Mouse (Mus musculus) thymus, adult 2 months (tissue): ENCODE results near the gene Ctc1. TPM values are rescaled to one million over a fixed set of nuclear protein-coding genes. Genes with fewer than 3 reads are reported as not detected.

Experiments
- DNase-seq: peaks from one replicate; pipeline ENCODE4 v3.0.0; 2021
- H3K27ac ChIP-seq: fragments of 200-500 bp; 2 replicates; pipeline ENCODE4 v1.5.1; 2012; ENCODE audit warnings: low read length, control low read depth; ENCODE audit not compliant: control insufficient read depth, insufficient read depth
- H3K27me3 ChIP-seq: fragments of 200-500 bp; 2 replicates; pipeline ENCODE4 v1.6.1; 2012; ENCODE audit warnings: mild to moderate bottlenecking, low read length, moderate library complexity, mixed read lengths; ENCODE audit not compliant: control insufficient read depth, insufficient read depth
- H3K36me3 ChIP-seq: fragments of 200-500 bp; 2 replicates; pipeline ENCODE4 v1.6.1; 2012; ENCODE audit warnings: mild to moderate bottlenecking, low read length, moderate library complexity; ENCODE audit not compliant: control insufficient read depth, insufficient read depth
- H3K4me1 ChIP-seq: fragments of 200-500 bp; replicated peaks from 2 replicates; pipeline ENCODE4 v1.6.1; 2012; ENCODE audit warnings: low read length; ENCODE audit not compliant: control insufficient read depth, insufficient read depth
- H3K4me3 ChIP-seq: fragments of 200-500 bp; 2 replicates; pipeline ENCODE4 v1.5.1; 2012; ENCODE audit warnings: mild to moderate bottlenecking, low read length, control low read depth, moderate library complexity; ENCODE audit not compliant: control insufficient read depth, insufficient read depth
- CTCF ChIP-seq: fragments of 200-500 bp; IDR thresholded peaks from 2 replicates; pipeline ENCODE4 v1.5.1; 2012; ENCODE audit warnings: mild to moderate bottlenecking, control low read depth, low read length, moderate library complexity, borderline replicate concordance; ENCODE audit not compliant: control insufficient read depth, poor library complexity, insufficient read depth; ENCODE audit errors: extremely low read depth
- POLR2A ChIP-seq: fragments of 200-500 bp; IDR thresholded peaks from 2 replicates; pipeline ENCODE4 v1.6.1; 2012; ENCODE audit warnings: mild to moderate bottlenecking, low read length, control low read depth, moderate library complexity; ENCODE audit not compliant: control insufficient read depth, poor library complexity, insufficient read depth; ENCODE audit errors: extremely low read depth
- WGBS: fragments of 180-500 bp; shearing (Covaris S2); methylation state at CpG from one replicate; pipeline ENCODE4 v1.1.7; 2018; 5-methylcytosine and 5-hydroxymethylcytosine counted together
- polyA plus RNA-seq: library from polyadenylated mRNA; depleted of rRNA; stranded (reverse); fragments of >200 nt; gene quantifications from 2 replicates; pipeline ENCODE4 v1.2.3, GENCODE M21; 2012

Gene Ctc1
- polyA plus RNA-seq, 1 experiment, result 57.8 TPM

DNA sequence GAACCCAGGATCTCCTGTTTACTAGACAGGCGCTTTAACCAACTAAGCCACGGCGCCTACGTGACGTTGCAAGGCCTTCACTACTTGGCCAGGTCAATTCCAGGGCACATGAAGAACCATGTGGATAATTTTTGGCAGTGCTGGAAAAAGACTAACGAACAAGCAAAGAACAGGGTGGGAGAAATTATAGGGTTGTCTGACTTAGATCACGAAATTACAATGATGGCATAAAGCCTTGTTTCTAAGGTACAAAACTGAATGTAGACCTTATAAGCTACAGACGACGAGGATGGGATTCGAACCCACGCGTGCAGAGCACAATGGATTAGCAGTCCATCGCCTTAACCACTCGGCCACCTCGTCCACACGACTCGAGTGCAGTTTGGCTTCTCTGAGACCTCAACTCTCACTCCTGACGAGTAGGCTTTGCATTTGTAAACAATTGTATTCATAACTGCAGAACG is 47.1 kb downstream of the Ctc1 start:
- H3K4me3 ChIP-seq, result peak overlapping the region; percentile 48
- H3K27ac ChIP-seq, result peak overlapping the region; percentile 87; the same call in 1 of the 2 replicates
- peaks cover 32% of the 10 kb centered on the region for H3K4me1 ChIP-seq
- WGBS, result under 1% methylated on average over 19 of the region's 19 CpGs
- H3K36me3 ChIP-seq, result no peaks in the 10 kb centered on the region
- H3K27me3 ChIP-seq, result no peaks in the 10 kb centered on the region
- DNase-seq, result peak; percentile 93
- TF ChIP-seq CTCF (no peak), POLR2A (no peak)

DNA sequence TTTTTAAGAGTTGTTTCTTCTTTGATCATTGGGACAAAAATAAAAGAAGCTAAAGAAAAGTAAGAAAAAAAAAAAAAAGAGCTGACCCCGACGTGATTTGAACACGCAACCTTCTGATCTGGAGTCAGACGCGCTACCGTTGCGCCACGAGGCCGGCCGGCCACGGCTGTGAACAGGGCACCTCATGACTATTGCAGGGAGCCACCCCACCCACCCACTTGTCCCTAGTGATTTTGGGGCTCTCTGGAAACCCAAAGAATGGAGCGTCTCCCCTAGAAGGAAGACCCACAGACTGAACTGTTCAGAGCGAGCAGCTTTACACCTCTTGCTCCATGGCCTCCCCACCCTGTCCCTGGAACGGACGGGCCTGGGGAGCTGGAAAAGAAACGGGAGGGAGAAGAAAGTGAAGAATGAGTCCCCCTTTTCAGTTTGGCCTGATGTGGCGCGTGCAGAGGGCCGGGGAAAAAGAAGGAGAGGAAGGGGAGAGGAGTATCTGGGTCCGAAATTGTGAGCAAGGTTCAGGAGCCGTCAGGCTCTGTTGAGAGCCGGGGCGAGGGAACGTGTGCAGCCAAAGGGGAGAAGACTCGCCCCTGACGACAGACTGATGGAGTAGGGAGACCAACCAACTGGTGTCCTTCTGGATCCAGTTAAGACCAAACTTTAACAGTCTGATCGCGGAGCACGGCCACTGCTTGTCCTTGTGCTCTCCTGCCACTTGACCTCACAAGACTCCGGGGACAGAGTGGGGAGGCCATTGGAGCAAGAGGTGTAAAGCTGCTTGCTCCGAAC is 47.9 kb downstream of the Ctc1 start:
- H3K27ac ChIP-seq, result peak overlapping the region; percentile 87; the same call in 1 of the 2 replicates
- H3K27me3 ChIP-seq, result no peaks in the 10 kb centered on the region
- peaks cover 26% of the 10 kb centered on the region for H3K4me1 ChIP-seq
- whole genome bisulfite sequencing, result 2% methylated on average over 31 of the region's 31 CpGs
- no peak for TF ChIP-seq CTCF
- peak; percentile 2; the same call in 1 of the 2 replicates for TF ChIP-seq POLR2A
- peak overlapping the region; percentile 82 for H3K4me3 ChIP-seq
- peak; percentile 66 for DNase-seq
- no peaks in the 10 kb centered on the region for H3K36me3 ChIP-seq

DNA sequence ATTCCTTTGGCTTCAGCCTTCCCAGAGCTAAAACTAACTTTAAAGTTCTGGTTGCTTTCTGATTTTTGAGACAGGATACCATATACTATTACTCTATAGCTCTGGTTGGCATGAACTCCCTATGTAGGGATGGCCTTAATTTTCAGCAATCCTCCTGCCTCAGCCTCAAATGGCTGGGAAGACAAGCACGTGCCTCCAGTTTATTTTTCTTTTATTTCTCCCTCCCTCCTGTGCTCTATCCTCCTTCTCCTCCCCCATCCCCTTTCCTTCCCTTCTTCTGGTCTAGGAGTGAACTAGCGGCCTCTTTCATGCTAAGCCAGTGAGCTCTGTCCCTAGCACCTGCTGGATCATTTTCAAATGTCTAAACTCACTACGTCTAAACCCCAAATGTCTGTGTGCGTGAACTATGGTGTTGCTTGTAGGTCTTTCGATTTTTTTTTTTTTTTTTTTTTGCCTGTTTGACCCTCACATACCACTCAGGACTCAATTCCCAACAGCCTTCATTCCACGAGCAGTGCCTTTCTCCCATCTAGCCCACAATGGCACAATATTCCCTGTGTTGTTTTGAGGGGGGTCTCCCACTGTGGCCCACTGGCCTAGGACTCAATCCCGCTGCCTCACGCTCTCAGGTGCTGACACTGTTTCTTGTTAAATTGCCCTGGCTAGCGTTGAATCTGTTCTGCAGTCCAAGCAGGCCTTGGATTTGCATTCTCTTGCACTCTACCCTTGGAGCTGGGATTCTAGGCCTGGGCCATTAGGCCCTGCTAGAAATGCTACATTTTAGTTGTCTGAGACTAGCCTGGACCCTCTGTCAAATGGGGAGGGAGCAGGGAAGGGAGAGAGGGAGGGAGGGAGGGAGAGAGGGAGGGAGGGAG is 48.8 kb downstream of the Ctc1 start:
- H3K4me1 ChIP-seq, result peaks cover 26% of the 10 kb centered on the region
- no peaks in the 10 kb centered on the region for H3K27me3 ChIP-seq
- H3K27ac ChIP-seq, result no peak overlapping the region
- no peaks in the 10 kb centered on the region for H3K36me3 ChIP-seq
- no peak overlapping the region for H3K4me3 ChIP-seq
- no peak for DNase-seq
- WGBS, result 81% methylated on average over 9 of the region's 9 CpGs
- no peak for TF ChIP-seq POLR2A
- TF ChIP-seq CTCF, result no peak

DNA sequence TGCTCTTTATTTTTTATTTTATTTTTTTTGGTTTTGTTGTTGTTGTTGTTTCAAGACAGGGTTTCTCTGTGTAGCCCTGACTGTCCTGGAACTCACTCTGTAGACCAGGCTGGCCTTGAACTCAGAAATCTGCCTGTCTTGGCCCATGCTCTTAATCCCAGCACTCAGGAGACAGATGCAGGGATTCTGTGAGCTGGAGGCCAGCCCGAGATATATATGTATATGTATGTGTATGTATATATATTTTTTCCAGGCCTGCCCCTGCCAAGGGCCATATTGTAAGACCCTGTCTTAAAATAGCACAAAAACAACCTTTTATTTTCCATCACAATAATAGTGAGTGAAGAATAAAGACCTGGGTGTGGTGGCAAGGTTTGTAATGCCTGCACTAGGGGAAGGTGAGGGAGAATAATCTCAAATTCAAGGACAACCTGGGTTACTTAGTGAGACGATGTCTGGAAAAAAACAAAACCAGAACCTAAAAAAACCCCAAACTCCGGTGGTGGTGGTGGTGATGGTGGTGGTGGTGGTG is 49.7 kb downstream of the Ctc1 start:
- Histone ChIP-seq H3K27ac (no peak overlapping the region), H3K36me3 (no peaks in the 10 kb centered on the region), H3K4me1 (peaks cover 29% of the 10 kb centered on the region), H3K27me3 (no peaks in the 10 kb centered on the region), H3K4me3 (no peak overlapping the region)
- DNase-seq, result no peak
- TF ChIP-seq POLR2A (no peak), CTCF (no peak)
- 86% methylated on average over 3 of the region's 3 CpGs for WGBS

DNA sequence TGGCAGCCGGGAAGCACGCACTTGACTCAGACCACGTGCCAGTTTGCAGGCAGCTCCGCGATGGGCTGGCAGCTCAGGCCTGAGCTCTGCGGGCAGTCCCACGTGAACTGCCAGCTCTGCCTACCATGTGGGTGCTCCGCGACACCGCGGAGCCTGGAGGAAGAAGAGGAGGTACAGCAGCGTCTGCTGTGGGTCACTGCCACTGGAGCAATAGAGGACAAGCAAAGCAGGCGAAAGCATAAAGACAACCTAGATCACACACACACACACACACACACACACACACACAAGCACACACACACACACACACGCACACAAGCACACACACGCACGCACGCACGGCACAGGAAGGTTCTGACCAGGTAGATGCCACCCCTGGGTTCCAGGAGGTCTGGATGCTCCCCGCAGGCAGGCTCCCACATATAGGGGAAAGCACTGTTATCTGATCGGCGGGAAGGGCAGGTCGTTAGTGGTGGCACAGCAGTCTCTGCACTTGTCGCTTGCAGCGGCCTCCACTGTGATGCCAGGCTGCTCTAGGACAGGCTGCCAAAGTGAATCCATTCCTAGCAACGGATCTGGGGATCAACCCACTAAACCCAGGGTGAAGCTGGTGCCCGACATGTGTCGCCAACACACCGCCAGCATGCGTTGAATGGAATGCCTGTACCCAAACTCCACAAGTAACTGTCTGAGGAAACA is 50.6 kb downstream of the Ctc1 start:
- DNase-seq, result no peak
- whole genome bisulfite sequencing, result 3% methylated on average over 27 of the region's 29 CpGs
- TF ChIP-seq POLR2A (no peak), CTCF (no peak)
- Histone ChIP-seq H3K4me3 (peak overlapping the region; percentile 38), H3K4me1 (peaks cover 25% of the 10 kb centered on the region), H3K27me3 (no peaks in the 10 kb centered on the region), H3K36me3 (no peaks in the 10 kb centered on the region), H3K27ac (no peak overlapping the region)
